In genomic region chr1:36714311-36714710, GRCm38 (mm10) we compare ENCODE assay signal across 8 mouse cellular contexts. TPM values are rescaled to one million over a fixed set of nuclear protein-coding genes. Genes with fewer than 3 reads are reported as not detected.
DNase-seq lines count a peak whose midpoint lies in the region; ATAC-seq and TF ChIP-seq lines count a peak whose summit lies in the region.

TSS of gene Actr1b (minus strand) at chr1:36714422.

- DNase-seq in layer of hippocampus, adult 8-10 months (ENCODE audit: low spot score in 2 of 2), result no peak
- DNase-seq in layer of hippocampus, adult 9-11 months, result no peak
- DNase-seq in left cerebral cortex, postnatal 10 days (ENCODE audit: extremely low spot score in 1 of 2, low spot score in 2 of 2), result no peak
- DNase-seq in right cerebral cortex, postnatal 25 days, result no peak
- no peak for DNase-seq in kidney, postnatal 14 days

- H3K4me3 ChIP-seq in cortical plate, adult 2 months (ENCODE audit: insufficient read depth, low read length), result no peak within 1 kb of the TSS
- no peak within 1 kb of the TSS for H3K4me3 ChIP-seq in heart, embryonic 12.5 days

- no peak within 1 kb of the TSS for H3K27ac ChIP-seq in cortical plate, adult 2 months (ENCODE audit: insufficient read depth, low read length)
- H3K27ac ChIP-seq in heart, embryonic 12.5 days (ENCODE audit: poor library complexity, severe bottlenecking), result no peak within 1 kb of the TSS

- H3K9me3 ChIP-seq in heart, embryonic 12.5 days (replicated peaks), result no peaks in the 10 kb centered on the region

- H3K4me1 ChIP-seq in cortical plate, adult 2 months (ENCODE audit: control insufficient read depth, insufficient read depth, low read length), result no peaks in the 10 kb centered on the region
- no peaks in the 10 kb centered on the region for H3K4me1 ChIP-seq in heart, embryonic 12.5 days (replicated peaks)

- no peaks in the 10 kb centered on the region for H3K36me3 ChIP-seq in heart, embryonic 12.5 days

- no peaks in the 10 kb centered on the region for H3K27me3 ChIP-seq in heart, embryonic 12.5 days (replicated peaks)

- TF ChIP-seq CTCF in cortical plate, adult 2 months (IDR thresholded peaks at IDR 0.05; ENCODE audit: extremely low read depth, insufficient read depth, low read length), result no peak

- no peak within 1 kb of the TSS for H3K9ac ChIP-seq in heart, embryonic 12.5 days

- TF ChIP-seq POLR2A in cortical plate, adult 2 months (IDR thresholded peaks at IDR 0.05; ENCODE audit: extremely low read depth, insufficient read depth, low read length), result no peak

- 72% methylated on average over 5 of the region's 5 CpGs for WGBS in heart, embryonic 12.5 days

- no peak within 1 kb of the TSS for H3K4me2 ChIP-seq in heart, embryonic 12.5 days

- intact Hi-C loops in left cerebral cortex, postnatal 10 days (cut with DNase I), result no loop called here

- no peak for ATAC-seq in heart, embryonic 12.5 days (ENCODE audit: insufficient number of reproducible peaks, low FRiP score)
- no peak for ATAC-seq in monocyte, adult 5-6 weeks (replicated peaks; ENCODE audit: insufficient number of reproducible peaks, low FRiP score, low TSS enrichment, poor library complexity, severe bottlenecking)

RNA-seq across cellular contexts. Expression of gene Actr1b, which starts in this region (rescaled TPM):
- 100 to 1,000 TPM; 246 to 261 (median 255) TPM for total RNA-seq in layer of hippocampus, adult 8-10 months (2022)
- 479 and 532 TPM in 2 replicates for polyA plus RNA-seq in cortical plate, adult 2 months (2012; rRNA removed)
- polyA plus RNA-seq in heart, embryonic 12.5 days (2016; fragmentation: Nextera tagmentation; extraction: Ambion mirVana), result 95.0 and 103 TPM in 2 replicates
- total RNA-seq in left cerebral cortex, postnatal 10 days (2021), result 100 to 1,000 TPM; 202 to 213 TPM
- 43.6 to 76.4 TPM (median 61.1 TPM) in 3 replicates for total RNA-seq in monocyte, adult 5-6 weeks (2017)
